Mouse (Mus musculus): ENCODE results near the gene Faf1.

- TF ChIP-seq CTCF (IDR thresholded peaks at IDR 0.05; ENCODE audit: control insufficient read depth, insufficient read depth, insufficient replicate concordance, low read depth, low read length) (no peak), POLR2A (IDR thresholded peaks at IDR 0.05; ENCODE audit: control insufficient read depth, low read depth, low read length) (no peak)
Measured at GRCm38 (mm10) chr4:109984496-109985423, 308.4 kb downstream of the Faf1 start.
